Mouse (Mus musculus): ENCODE data around the gene Prmt8.

DNA sequence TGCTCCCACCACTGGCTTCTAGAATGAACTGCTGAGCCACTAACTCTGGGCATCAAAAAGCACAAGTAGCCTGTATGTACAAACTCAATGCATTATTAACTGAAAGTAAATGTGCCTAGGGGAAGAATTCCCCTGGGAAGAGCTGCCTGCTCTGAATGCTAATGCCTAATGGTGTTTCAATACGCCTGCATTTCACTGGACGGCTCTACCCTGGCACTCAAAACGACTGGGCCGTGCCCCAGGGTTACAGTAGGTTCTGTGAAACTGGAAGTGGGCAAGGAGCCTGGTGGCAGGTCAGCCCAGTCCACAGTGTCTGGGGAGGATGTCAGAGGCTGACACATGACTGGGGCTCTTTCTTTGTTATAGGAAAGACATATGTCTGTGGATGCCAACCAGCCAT lies 84.3 kb downstream of the Prmt8 start:
- TF ChIP-seq CTCF (IDR thresholded peaks at IDR 0.05; ENCODE audit: control insufficient read depth, insufficient read depth, insufficient read length) (no peak), CEBPB (IDR thresholded peaks at IDR 0.05; ENCODE audit: low read depth) (no peak), USF1 (IDR thresholded peaks at IDR 0.05; ENCODE audit: low read depth) (no peak), MYOG (IDR thresholded peaks at IDR 0.05; ENCODE audit: control insufficient read depth, extremely low read depth, insufficient read length) (no peak)
